Mouse (Mus musculus): Measurements from ENCODE around the gene Clip2.
A peak's percentile ranks its signal among the peaks of the same experiment; 100 is the strongest.

Gene Clip2

DNA sequence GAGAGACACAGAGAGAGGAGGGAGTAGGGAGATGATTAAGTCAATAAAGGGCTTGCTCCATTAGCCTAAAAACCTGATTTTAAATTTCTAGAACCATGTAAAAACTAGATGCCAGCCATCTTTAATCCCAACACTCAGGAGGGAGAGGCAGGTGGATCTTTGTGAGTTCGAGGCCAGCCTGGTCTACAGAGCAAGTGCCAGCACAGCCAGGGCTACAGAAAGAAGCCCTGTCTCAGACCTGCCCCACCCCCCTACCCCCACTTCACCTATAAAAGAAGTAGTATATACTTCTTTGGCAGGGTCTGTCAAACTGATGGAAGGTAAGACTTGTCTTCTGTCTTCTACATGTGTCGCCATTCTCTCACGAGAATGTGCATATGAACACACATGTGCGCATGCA is 91.7 kb downstream of the Clip2 start:
- no peak for DNase-seq (ENCODE audit: low read depth, low spot score)

DNA sequence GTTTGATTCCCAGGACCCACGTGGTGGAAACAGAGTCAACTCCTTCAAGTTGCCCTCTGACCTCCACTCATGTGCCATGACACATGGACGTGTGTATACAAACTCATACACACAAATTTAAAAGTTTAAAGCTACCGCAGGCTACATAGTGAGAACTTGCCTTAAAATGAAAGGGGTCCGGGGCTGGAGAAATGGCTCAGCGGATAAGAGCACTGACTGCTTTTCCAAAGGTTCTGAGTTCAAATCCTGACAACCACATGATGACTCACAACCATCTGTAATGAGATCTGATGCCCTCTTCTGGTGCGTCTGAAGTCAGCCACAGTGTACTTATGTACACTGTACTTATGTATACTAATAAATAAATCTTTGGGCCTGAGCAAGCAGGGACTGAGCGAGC is 93.1 kb downstream of the Clip2 start:
- DNase-seq (ENCODE audit: low read depth, low spot score) = no peak

DNA sequence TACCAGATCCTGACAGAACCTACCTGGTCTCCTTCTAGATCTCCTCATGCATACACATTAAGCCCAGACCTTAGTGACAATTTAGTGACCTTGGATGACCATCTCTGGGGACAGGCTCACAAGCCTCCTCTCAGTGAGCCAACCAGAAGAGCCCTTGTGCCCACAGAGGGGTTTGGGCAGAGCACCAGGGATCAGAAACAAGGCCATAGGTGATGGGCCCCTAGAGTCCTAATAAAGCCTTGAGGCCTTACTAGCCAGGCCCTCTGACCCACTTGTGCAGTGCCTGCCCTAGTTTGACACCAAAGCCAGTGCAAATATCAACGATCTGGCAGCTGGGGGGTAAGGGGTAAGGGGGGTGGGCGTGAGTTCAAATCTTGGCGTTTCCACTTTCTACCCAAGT is 93.8 kb downstream of the Clip2 start:
- no peak for DNase-seq (ENCODE audit: low read depth, low spot score)

DNA sequence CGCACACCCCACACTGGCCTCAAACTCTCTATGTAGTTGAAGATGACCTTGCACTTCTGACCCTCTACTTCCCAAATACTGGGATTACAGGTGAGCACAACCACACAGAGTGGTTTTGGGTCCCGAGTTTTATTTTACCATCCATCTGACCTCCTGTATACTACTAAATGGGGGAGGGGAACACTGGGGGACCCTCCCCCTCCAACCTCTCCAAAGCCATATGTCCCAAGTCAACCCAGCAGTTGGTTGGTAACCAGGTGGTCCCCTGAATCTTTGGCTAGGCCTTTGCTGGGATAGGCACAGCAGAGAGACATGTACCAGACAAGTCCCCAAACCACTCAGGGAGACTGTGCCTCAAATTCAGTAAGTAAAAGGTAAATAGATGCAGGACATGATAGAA is 94.9 kb downstream of the Clip2 start:
- no peak for DNase-seq (ENCODE audit: low read depth, low spot score)

DNA sequence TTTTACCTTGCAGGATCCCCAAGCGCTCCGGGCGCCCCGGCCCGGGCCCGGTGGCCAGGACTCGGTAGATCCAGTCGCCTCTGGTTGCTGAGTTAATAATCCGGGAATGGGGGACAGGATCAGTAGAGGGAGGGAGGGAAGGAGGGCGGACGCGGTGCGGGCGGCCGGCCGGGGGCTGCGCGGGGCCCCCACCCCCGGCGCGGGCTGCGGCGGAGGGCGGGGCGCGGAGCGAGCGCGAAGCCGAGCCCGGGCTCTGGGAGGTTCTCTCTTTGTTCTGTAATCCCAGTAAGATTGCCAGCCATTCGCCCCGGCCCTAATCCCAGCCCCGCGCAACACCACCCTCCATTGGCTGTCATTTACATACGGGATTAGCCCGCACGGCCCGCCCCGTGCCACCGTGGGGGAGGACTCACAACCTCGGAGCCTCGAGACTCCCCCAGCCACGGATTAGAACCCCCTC is 95.7 kb downstream of the Clip2 start, which contains the start of gene Gtf2ird1:
Gene Gtf2ird1 (minus strand): TSS at position 214 of the 460 bp plus-strand sequence.
- peak; percentile 73 for DNase-seq (ENCODE audit: low read depth, low spot score)

DNA sequence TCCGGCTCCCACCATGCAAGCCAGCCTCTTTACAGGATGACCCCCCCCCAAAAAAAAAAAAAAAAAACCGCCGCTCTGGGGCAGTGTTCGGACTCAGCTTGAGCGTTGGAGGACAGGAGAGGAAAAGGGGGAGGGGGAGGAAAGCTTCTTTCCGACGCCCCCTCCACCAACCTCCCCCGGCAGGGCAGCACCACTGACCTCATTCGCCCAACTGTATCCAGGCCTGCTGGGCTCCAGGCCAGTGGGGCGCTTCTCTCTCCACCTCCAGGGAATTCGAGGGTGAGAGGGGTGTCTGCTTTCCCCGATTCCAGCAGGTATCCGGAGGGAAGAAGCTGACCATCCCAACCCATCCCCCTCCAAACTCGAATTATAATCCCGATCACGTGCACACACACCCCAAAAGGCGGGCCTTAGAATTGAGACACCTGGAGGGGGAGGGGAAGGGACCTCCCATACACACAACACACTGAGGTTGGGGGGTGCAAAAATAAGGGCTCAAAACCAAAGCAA is 96.3 kb downstream of the Clip2 start:
- peak; percentile 85 for DNase-seq (ENCODE audit: low read depth, low spot score)

DNA sequence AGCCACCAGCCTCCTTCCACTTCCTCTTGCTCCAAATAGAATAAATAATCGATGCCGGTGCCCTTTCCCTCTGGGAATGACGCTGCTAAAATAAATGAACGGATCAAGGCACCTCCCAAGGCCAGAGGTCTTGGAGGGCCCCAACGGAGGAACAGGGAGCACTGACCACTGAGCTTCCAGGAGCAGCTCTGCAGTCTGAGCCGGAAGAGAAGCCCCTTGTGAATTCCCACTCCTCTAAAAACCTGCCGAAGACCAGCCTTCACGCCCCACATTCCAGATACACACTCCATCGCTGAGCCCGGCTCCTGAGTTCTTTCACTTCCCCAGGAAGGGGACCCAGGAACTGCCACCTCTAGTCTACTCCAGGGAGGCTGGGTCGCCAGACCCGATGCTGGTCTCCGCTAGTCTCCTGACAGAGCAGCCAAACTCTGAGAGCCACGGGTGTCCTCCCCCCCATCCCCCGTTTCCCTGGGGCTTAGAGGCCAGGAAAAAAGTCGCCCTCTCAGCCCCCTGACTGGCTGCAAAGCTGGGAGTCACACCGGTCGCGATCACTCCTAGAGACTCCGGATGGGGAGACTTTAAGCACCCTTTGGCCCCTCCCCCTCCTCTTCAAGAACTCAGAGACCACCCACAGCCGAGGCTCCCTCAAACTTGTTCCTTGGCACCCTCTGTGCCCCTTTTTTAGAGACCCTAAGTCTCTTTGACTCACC is 96.9 kb downstream of the Clip2 start:
- peak; percentile 73 for DNase-seq (ENCODE audit: low read depth, low spot score)

DNA sequence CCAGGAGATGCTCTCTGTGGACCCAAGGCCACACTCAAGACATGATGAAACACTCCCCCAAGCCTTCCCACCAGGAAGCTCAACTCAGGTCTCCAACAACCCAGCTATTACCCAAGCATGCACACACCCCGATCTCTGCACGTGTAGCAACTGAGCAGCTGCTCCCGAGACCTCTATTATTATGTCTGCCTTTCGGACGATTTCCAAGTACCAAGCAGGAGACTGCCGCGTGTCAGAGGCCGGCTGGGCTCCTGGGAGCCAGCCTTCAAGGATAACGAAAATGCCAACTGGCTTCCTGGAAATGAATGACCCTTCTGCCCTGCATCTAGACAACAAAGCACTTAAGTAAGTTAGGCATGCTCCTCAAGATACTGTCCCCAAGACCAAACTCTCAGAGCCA is 97.8 kb downstream of the Clip2 start:
- DNase-seq (ENCODE audit: low read depth, low spot score) = no peak

DNA sequence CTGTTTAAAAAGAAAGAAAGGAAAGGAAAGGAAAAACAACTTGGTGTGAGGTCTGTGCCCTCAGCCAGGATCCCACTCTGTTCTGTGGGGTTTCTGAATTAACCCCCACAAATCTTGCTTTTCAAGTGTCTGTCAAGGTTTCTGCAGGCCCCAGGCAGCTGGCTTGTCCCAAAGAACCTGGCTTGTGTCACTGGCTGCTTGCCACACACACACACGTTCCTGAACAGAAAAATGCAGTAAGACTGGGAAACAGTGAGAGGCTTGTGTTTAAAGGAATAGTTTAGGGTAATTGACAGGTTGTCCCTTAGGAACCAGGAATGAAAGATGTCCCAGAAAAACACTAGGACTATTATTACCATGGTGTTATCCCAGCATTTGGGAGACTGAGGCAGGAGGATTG is 98.7 kb downstream of the Clip2 start:
- no peak for DNase-seq (ENCODE audit: low read depth, low spot score)

DNA sequence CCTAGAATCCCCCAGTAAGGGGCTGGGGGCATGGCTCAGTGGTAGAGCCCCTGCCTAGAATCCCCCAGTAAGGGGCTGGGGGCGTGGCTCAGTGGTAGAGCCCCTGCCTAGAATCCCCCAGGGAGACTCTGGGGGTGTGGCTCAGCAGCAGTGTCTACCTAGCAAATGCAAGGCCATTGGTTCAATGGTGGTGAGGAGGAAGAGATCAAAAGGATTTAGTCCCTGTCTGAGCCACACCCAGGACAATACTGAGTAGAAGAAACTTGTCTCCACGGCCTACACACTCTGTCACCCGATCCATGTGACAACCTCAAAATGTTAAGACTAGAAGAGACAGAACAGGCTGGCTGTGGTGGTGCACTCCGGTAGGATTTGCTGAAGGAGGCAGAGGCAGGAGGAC is 105.5 kb downstream of the Clip2 start:
- DNase-seq (ENCODE audit: low read depth, low spot score) = peak; percentile 65

DNA sequence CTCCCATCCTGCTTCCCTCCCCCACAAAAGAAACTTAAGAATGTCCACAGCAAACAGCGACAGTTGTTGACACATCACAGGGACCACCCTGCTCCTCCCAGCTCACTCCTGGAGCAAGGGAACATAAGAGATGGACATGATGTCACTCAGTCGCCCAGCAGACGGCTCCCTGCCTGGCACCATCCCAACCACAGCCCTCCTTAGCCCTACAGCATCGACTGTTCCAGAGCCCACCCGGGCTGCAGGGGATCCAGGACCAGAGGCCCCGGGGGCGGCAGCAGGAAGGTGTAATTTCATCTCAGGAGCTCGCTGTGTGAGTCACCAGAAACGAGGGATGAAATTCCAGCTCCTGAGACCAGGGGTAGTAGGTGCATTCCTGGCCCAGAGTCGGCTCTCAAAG is 106.3 kb downstream of the Clip2 start:
- DNase-seq (ENCODE audit: low read depth, low spot score) = peak; percentile 64

DNA sequence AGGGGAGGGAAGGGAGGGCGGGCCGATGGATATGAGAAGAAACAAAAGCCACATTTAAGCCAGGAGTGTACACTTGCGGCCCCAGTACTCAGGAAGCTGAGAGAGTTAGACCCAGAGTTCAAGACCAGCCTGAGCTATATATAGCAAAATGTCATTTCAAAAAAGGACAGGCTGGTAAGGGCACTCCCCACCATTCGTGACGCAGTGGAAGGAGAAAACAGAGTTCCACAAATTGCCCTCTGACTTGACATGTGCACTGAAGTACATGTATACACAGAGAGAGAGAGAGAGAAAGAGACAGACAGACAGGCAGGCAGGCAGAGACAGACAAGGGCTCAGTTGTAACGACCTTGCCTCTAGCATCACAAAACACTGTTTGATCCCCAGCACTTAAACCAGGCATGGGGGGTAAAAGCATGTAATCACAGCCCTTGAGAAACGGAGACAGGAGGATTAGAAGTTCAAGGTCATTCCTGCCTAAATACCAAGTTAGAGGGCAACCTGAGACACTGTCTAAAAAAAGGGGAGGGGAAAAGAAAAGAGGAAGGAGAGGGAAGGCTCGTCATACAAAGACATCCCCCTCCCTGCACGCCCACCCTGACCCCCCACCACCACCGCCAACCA is 106.9 kb downstream of the Clip2 start:
- DNase-seq (ENCODE audit: low read depth, low spot score) = peak; percentile 87

DNA sequence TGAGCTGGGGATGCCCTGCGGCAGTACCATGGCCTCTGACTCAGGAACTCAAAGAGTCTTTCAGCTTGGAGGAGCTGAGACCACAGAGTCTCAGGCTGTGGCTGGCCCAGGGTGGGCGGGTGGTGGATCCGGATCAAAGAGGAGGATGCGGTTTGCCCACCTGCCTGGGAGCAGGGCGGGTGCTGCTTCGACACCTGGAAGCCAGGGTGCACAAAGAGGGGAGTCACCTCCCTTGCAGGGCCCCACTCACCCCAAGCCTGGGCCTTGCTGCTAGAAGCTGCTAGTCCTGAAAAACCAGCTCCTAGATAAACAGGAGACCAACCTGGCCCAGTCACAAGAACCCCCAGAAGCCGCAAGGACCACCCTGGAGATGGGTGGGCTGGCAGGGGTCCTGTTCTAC is 107.8 kb downstream of the Clip2 start:
- DNase-seq (ENCODE audit: low read depth, low spot score) = no peak

DNA sequence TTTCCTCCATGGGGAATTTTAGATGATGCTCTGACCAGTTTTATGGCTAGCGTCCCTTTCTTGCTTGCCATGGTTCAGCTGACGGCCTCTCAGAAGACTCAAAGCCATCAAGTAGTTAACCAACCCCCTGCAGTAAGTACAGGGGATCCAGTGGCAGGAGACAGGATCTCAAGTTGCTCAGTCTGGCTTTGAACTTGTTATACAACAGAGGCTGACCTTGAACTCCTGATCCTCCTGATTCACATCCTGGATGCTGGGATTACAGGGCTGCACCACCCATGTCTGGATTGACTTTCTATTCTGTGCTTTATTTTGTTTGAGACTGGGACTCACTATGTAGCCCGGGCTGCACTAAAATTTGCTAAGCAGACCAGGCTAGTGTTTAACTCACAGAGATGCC is 110.2 kb downstream of the Clip2 start:
- peak; percentile 75 for DNase-seq (ENCODE audit: low read depth, low spot score)

DNA sequence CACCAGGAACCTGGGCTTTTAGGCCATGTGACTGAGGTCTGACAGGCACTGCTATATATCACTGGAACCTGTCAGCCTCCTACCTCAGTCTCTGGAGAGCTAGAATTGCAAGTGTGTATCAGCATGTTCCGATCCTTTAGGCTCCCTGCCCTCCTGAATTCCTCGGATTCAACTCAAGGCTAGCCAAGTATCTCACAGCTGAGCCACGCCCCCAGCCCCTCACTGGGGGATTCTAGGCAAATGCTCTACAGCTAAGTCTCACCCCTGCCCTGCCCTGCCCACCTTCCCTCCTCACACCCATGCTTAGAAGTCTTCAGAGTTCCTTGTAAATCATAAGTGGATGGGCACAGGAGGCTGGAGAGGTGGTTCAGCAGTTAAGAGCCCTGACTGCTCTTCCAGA is 111.1 kb downstream of the Clip2 start:
- peak; percentile 72 for DNase-seq (ENCODE audit: low read depth, low spot score)

DNA sequence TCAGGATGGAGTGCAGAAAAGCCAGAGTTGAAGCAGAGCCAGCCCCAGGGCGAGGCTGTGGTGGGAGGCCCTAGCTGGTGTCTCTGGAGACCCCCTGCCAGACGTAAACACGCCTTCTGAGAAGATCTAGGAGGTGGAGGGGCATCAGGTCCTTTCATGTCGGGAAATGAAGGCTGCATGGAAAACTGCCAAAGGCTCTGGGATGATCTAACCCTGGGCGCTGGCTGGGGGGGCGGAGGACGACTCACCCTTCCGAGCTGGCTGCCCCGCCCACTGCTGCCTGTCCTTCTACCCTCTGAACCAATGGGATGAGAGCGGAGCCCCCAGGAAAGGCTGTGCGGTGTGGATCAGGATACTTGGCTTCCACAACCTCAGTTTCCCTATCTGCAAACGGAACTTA is 112.1 kb downstream of the Clip2 start:
- no peak for DNase-seq (ENCODE audit: low read depth, low spot score)

DNA sequence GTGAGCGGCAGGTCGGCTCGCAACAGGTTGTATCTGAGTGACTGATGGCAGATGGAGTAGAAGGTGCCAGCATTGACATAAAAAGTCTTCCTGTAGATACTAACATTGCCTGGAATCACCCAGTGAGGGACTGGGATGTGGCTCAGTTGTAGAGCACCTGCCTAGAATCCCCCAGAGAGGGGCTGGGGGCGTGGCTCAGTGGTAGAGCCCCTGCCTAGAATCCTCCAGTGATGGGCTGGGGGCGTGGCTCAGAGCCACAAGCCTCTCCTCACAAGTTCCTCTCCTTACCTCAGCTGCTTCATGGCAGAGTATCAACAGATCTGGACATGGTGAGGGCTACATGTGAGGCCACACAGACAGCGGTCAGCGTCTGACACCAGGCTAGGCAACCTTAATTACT is 112.8 kb downstream of the Clip2 start:
- peak; percentile 56 for DNase-seq (ENCODE audit: low read depth, low spot score)

Measured in ES-CJ7 (cell line).